Mouse (Mus musculus) frontal cortex, adult (tissue): ENCODE measurements at regions not wholly inside any gene's neighbourhood (a gene's known extent, or its start where the extent isn't known, plus 50 kb on each side); places are given as distances from the start of the nearest gene placed in this dataset.

Experiments used
- ATAC-seq: cut with Nextera tagmentation; 2 replicates; pipeline ENCODE4 v1.9.2; 2017; ENCODE audit warnings: mild to moderate bottlenecking, moderate library complexity, mixed read lengths; ENCODE audit not compliant: low TSS enrichment

DNA sequence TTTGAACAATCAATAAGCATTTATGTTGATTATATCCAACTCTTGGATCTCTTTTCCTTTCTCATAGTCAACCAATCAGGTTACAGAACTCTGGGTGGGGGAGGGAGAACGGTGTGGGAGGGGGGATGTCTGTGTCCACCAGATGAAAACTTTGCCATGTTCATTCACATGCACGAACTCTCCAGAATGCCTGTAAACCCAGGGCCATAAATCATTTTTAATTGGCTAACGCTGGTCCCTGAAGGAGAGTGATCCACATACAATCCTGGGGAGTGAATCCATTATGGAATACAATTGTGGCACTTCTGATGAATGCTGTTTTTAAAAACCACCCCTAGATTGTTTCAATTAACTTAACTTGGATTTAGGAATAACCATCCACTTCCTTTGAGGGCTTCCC is 194.1 kb upstream of the Prickle1 start:
- ATAC-seq, result no peak

- ATAC-seq, result no peak
These were observed 191.7 kb upstream of the Prickle1 start for GRCm38 (mm10) chr15:93787361-93787760.

DNA sequence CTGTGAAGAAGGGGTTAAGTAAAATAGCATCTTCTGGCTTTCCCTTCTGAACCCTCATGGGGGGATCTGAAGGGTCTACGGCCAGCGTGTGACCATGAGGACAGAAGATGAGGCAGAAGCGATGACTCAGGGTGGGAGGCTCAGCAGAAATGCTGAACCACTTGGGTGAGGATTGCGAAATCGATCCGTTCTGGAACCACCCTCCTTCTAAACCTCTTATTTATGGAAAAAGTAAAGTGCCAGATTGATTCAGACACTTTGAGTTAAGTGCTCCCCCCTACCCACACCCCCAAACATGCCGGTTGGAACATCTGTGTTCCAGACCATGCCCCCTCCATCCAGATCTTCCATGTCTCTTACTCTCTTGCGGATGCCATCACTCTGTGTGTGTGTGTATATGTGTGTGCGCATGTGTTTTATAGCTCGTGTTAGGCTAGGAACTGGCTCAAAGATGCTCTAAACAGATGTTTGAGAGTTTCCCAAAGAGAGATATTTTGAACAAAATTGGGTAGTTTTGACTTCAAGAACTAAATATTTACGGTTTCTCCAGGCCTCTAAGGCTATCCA is 190.2 kb upstream of the Prickle1 start:
- no peak for ATAC-seq

DNA sequence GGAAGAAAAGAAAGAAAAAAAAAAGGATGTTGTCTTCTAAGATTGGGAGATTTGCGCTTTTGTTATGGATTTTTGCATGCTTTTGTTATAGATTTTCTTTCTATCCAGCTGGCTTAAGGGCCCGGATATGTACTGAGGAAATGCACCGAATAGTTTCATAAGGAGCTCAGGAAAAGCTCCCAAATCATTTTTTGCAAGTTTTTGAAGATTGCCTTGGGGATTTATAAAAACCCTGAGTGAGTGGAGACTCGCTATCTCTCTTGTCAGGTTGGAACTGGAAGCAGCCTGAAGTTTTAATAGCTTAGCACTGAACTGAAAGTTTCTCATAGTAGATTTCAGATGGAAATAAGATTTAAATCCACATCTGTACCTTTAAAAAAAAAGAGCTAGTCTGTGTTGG is 188.0 kb upstream of the Prickle1 start:
- no peak for ATAC-seq

GRCm38 (mm10) chr15:93775199-93775745 is 179.6 kb upstream of the Prickle1 start:
- no peak for ATAC-seq

GRCm38 (mm10) chr15:93774340-93774739 is 178.6 kb upstream of the Prickle1 start:
- ATAC-seq, result no peak

DNA sequence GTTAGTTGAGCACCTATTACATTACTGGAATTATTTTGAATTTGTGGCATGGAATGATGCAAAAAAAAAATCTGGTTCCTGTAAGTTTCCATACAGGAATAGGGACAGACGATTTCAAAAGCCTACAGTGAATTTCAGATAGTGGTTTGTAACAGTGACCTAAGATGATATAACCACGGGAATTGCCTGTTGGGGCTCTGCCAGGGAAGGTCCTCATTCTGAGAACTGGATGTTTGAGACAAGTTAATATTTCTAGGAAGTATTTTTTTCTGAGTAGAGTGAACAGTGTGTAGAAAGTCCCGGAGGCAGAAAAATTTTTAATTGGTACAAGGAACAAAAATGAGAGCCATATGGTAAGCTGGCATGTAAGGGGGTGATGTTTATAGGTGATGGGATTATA is 171.3 kb upstream of the Prickle1 start:
- no peak for ATAC-seq

DNA sequence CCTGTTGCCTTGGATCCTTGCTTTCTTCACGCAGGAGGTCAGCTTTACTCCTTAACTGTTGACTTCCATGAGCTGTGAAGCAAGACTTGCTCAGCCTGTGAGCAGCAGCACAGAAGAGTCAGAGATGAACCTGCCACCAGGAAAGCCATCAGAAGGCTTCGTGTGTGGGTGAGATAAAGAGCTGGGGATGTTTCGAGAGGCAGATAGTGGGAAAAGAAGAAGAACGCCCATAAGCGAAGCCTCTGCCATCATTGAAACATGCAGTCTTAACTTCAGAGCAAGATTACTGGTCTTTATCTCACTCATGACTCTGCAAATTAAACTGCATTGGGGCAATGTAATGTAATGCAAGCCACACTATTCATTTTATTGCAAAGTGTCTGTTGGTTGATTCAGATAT is 167.4 kb upstream of the Prickle1 start:
- ATAC-seq, result no peak

DNA sequence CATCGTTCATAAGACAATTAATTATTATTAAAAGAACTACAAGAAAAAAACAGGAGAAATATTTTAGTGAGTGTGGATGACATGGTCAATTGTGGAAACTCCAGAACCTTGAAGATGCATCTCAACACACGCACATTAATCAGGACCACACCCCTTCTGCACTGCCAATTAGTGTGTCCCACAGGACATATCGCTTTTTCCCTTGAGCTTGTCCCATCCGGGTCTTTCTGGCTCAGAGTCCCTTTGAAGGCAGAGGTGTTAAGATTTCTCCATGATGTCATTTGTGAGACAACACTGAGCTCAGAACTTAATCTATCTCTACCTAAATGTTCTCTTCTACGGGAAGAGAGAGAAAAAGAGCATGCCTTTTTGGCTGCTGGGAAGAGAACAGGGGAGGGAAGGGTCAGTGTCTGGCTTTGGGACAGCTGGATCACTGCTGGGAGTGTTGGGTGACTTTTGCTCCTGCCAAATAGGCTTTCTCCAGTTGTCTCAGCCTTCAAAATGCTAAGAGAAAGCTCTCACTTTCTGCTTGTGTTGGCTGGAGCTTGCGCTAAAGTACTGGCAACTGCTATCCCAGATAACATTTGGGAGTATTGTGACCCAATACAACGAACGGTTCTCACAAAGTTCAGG is 162.6 kb upstream of the Prickle1 start:
- ATAC-seq, result no peak

DNA sequence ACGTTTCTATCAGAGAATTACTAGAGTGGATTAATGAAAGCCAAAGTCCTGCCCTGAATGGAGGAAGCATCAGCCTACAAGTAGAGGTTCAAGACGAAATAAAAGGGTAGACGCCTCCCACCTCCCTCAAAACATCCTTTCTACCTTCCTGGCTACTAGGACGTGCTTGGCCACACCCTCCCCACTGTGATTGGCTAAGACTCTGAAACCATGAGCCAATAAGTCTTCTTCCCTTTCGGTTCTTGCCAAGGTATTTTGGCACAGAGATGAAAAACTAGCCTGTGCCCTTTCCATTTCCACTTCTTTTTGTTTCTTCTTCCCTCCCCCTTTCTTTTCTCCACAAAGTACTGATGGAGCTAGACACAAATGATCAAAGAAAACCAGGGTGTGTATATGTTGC is 160.3 kb upstream of the Prickle1 start:
- ATAC-seq, result no peak

DNA sequence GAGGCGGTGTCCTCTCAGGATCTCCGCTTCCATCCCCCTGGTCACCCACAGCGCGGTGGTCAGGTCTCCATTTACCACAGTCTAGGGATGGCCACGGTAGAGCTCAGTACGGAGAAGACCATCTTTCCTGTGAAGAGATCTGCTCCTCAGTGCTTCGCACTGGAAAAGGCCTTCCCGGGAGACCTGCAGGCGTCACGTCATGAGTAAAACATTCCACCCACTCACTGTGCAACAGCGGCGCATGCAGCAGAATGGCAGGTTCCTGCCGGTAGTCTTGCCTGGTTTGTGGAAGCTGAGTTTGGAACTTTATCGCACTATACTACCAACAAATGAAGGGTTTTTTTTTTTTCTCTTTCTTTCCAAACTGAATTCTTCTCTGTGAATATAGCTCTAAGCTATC is 156.1 kb upstream of the Prickle1 start:
- ATAC-seq, result peak; percentile 97

GRCm38 (mm10) chr15:93750953-93751352 is 155.3 kb upstream of the Prickle1 start:
- peak; percentile 51 for ATAC-seq

- no peak for ATAC-seq
These were observed 148.7 kb upstream of the Prickle1 start for GRCm38 (mm10) chr15:93744191-93744945.

DNA sequence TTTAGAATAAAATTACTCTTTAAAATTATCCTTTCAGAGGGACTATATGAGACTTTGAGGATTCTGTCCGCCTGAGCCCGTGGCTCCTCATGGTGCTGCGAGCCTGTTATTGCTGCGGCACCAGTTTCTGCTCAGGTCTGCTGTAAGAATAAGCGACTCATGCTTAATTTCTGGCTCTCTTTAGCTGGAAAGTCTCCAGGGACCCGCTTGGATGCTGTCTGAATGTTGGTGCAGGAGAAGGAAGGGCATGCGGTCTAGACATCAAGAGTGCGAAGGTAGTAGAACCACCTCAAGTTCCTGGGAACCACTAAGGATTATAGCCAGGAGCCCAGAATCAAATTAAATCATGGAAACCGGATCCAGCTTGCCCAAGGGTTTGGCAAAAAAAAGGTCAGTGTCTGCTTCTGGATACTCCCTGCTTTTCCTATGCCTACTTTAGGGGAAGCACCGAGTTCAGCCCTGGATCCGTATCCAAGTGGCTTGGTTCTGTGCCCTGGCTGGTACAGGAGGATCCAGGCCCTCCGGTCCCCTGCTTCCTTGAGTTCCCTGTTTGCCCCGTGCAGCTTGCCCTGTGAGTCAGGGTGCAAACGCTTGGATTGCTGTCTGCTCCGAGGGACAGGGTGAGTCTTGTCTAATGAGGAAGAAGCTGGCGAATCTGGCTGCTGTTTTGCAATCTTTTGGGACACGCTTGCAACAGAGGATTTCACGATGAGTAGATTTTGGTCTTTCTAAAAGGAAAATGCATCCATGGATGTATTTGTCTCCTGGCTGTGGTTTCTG is 138.2 kb upstream of the Prickle1 start:
- no peak for ATAC-seq

DNA sequence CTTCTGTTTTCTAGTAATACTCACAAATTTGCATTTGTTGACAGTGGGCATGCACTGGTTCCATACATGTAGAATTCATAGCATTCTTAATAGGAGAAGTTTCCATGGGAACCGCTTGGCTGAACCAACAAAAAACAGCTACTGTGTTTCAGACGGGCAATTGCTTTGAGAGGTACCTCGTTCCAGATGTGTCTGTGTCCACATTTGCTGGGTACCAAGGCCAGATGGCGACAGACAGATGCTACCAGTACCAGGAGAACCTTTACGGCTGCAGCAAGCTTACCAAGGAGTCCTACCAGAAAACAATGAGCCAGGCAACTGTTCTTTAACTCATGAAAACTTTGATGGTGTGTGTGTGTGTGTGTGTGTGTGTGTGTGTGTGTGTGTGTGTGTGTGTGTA is 137.1 kb upstream of the Prickle1 start:
- ATAC-seq, result no peak

- ATAC-seq, result no peak
These were observed 135.5 kb upstream of the Prickle1 start for GRCm38 (mm10) chr15:93731161-93731560.

- no peak for ATAC-seq
These were observed 119.8 kb upstream of the Prickle1 start for GRCm38 (mm10) chr15:93715443-93715842.

GRCm38 (mm10) chr15:93713428-93713827 is 117.7 kb upstream of the Prickle1 start:
- peak; percentile 38 for ATAC-seq

DNA sequence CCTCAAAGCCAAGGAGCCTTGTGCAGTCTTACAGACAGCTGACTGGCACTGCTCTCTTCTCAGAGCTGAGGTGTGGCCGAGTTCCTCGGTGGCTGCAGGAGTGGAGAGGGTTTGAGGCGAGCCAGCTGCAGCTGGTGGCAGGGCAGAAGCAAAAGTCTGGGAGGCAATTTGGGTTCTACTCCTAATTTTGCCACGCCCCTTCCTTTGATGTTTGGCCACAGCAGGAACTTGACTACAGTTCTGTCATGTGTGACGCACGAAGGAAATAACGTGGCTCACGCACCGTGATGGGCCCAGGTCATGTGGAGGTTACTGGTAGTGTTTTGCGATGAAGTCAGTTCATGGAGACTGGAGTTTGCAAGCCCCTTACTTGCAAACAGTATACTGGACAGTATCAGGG is 116.9 kb upstream of the Prickle1 start:
- no peak for ATAC-seq

DNA sequence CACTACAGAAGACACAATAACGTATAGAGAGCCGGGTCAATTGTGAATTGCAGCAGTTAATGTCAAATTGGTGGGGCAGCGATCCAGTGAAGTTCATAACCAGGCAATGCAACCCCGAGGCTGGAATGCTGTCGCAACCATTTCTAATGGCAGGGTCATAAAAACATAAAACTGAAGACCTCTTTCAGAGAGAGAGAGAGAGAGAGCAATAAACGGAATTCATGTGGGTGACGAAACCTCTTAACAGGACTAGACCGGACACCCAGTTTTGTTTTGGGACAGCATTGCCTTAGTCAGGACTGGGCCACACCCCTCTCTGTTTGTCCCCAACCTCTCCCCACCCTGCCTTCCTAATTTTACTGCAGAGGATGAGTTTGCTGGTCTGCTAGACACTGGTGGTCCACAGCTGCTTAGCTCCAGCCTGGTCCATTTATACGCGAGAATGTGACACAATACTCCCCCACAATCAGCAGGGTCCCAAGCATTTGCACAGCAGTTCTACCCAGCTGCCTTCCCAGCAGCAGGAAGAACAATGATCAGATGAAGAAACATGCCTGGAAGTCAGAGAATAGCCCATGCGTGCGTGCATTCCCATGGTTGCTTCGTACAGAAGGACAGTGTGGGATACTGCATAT is 115.6 kb upstream of the Prickle1 start:
- ATAC-seq, result no peak

DNA sequence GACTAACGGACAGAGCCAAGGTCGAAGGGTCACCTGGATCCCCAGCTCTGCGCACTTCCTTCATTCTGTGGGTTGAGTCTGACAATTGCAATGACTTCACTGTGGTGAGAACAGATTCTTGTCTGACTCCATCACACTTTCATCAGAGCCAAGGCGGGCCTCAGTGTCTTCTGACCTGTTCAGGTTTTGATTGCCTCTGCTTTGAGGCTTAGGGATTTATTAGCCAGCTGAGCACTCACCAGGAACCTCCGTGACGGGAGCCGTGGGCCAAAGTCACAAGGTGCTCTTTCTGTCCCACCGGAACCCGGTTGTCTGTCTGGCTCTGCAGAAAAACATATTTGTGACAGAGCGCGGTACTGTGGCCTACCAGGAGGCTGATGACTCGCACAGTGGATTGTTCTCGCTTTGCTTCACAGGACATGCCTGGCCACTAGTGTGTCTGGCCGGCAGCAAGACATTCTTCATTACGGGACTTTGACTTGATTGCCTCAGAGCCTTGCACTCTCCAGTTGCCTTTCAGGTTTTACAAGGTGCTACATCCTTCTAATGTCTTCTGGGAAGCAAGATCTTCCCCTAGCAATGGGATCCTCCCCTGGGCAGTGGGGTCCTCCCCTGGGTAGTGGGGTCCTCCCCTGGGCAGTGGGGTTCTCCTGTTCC is 114.9 kb upstream of the Prickle1 start:
- no peak for ATAC-seq
